Comparison of ENCODE assay signal across 14 mouse cellular contexts in the genomic region with DNA sequence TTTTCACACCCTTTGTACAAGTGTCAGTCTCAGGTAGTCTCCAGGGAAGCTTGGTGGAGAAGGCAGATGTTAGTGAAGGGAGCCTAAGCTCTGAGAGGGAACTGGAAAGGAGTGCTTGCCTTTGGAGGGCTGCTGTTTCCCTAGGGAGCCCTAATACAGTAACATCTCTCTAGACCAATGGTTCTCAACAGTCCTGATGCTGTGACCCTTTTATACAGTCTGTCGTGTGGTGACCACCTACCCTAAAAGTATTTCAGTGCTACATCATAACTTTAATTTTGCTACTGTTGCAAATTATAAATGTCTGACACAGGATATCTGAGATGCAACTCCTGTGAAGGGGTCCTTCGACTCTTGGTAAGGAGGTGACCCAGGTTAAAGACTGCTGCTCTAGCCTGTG.
"Had no signal": no experiment of that assay in that cellular context is flagged by ENCODE, and none has a peak within 500 bp of the region (broad histone marks: within the 10 kb centered on the region; RNA-seq: fewer than 3 reads in every experiment).

No protein-coding gene starts in this region.

- H3K27me3 ChIP-seq: limb, embryonic 12.5 days; midbrain, embryonic 13.5 days; neural tube, embryonic 15.5 days had no signal

- DNase-seq: kidney, adult 8-10 months; kidney, postnatal 10 days; kidney, postnatal 4 days; lung, embryonic 14.5 days; lung, postnatal 14 days; spleen, adult 18-20 months; thymus, adult 2 months; thymus, postnatal 25 days had no signal

- H3K9ac ChIP-seq: limb, embryonic 12.5 days; lung, embryonic 14.5 days; midbrain, embryonic 13.5 days had no signal

- H3K9me3 ChIP-seq: limb, embryonic 12.5 days; midbrain, embryonic 13.5 days; neural tube, embryonic 15.5 days had no signal

- ATAC-seq: inflammation-experienced regulatory T-cells, adult 6 months; intestine, postnatal 0 days; midbrain, embryonic 13.5 days had no signal

- H3K27ac ChIP-seq: layer of hippocampus, adult 2 months; midbrain, embryonic 13.5 days; neural tube, embryonic 15.5 days had no signal

- H3K4me3 ChIP-seq: layer of hippocampus, adult 2 months; limb, embryonic 12.5 days; midbrain, embryonic 13.5 days; neural tube, embryonic 15.5 days had no signal
